Mouse (Mus musculus): ENCODE data around the gene Pigyl.

Pigyl gene

GRCm38 (mm10) chr9:22188025-22188611, 31.5 kb downstream of the Pigyl start, which contains the start of gene Zfp872:
Zfp872 (plus strand) TSS chr9:22188090.
- peak; percentile 18 for DNase-seq (ENCODE audit: low read depth, low spot score)

GRCm38 (mm10) chr9:22196412-22196811, 39.8 kb downstream of the Pigyl start:
- no peak for DNase-seq (ENCODE audit: low read depth, low spot score)

All from telencephalon, adult 2 months (tissue).